In the genomic region with DNA sequence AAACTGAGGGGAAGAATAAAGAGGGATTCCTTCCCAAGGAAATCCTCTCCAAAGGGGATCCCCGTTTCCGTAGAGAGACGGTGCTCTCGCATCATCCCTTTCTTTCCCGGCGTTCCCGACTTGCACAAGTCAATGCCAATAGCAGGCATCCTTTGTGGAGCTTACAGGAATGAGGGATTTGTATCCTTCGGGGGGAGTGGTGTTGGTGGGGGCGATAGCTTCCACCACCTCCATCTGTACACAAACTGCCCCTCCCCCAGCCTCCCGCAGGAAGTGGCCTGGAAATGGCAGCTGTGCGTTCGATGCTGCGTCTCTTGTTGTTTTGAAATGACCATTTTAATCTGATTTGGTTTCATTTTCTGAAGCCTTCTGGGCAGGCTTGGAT, we compare ENCODE assay signal across 9 mouse cellular contexts. TPM values are rescaled to one million over a fixed set of nuclear protein-coding genes. Genes with fewer than 3 reads are reported as not detected.
A peak's percentile ranks its signal among the peaks of the same experiment; 100 is the strongest.
DNase-seq lines count a peak whose midpoint lies in the region; ATAC-seq and TF ChIP-seq lines count a peak whose summit lies in the region.
"Had no signal": no experiment of that assay in that cellular context is flagged by ENCODE, and none has a peak within 500 bp of the region (broad histone marks: within the 10 kb centered on the region; RNA-seq: fewer than 3 reads in every experiment).

No protein-coding gene starts in this region.

- no peak for TF ChIP-seq CTCF in gastrocnemius, adult 2 months (IDR thresholded peaks at IDR 0.05)

- peak overlapping the region; percentile 93 for H3K27ac ChIP-seq in gastrocnemius, adult 2 months
- H3K27ac ChIP-seq in limb, embryonic 11.5 days (replicated peaks; ENCODE audit: low read depth, low read length) = peak overlapping the region; percentile 22; the same call in 1 of the 2 replicates
- H3K27ac ChIP-seq in midbrain, embryonic 14.5 days (replicated peaks; ENCODE audit: low read depth, low read length) = peak overlapping the region; percentile 82

- peak overlapping the region; percentile 73 for H3K4me2 ChIP-seq in limb, embryonic 11.5 days (ENCODE audit: low read depth, severe bottlenecking)
- H3K4me2 ChIP-seq in midbrain, embryonic 14.5 days (ENCODE audit: low read length) = peak overlapping the region; percentile 61

- H3K4me3 ChIP-seq in gastrocnemius, adult 2 months = peak overlapping the region; percentile 98
- peak overlapping the region; percentile 95 for H3K4me3 ChIP-seq in limb, embryonic 11.5 days (ENCODE audit: low read depth, low read length)
- H3K4me3 ChIP-seq in midbrain, embryonic 14.5 days (replicated peaks; ENCODE audit: low read depth, low read length) = peak overlapping the region; percentile 100

- H3K9me3 ChIP-seq in limb, embryonic 11.5 days (ENCODE audit: control insufficient read depth, low read length) = no peaks in the 10 kb centered on the region
- H3K9me3 ChIP-seq in midbrain, embryonic 14.5 days (ENCODE audit: control insufficient read depth, low read length) = no peaks in the 10 kb centered on the region

- no peaks in the 10 kb centered on the region for H3K36me3 ChIP-seq in limb, embryonic 11.5 days (ENCODE audit: control insufficient read depth, insufficient read depth, low read length)
- no peaks in the 10 kb centered on the region for H3K36me3 ChIP-seq in midbrain, embryonic 14.5 days (ENCODE audit: control insufficient read depth, insufficient read depth, low read length)

- no peak for ATAC-seq in limb, embryonic 11.5 days (ENCODE audit: insufficient number of reproducible peaks, low FRiP score, low TSS enrichment, low read depth)
- ATAC-seq in midbrain, embryonic 14.5 days (ENCODE audit: low FRiP score, low TSS enrichment) = no peak
- ATAC-seq: Patski had no signal

- H3K9ac ChIP-seq in limb, embryonic 11.5 days (ENCODE audit: low read length) = peak overlapping the region; percentile 89
- H3K9ac ChIP-seq in midbrain, embryonic 14.5 days (replicated peaks; ENCODE audit: low read length) = peak overlapping the region; percentile 87

- no peaks in the 10 kb centered on the region for H3K27me3 ChIP-seq in limb, embryonic 11.5 days (ENCODE audit: control insufficient read depth, insufficient read depth, low read length)
- H3K27me3 ChIP-seq in midbrain, embryonic 14.5 days (ENCODE audit: control insufficient read depth, insufficient read depth, low read length) = no peaks in the 10 kb centered on the region
- H3K27me3 ChIP-seq: Patski had no signal

- peak; percentile 43 to 53 for DNase-seq in frontal cortex, postnatal 10 days (ENCODE audit: low spot score in 2 of 2)
- no peak for DNase-seq in frontal cortex, postnatal 25 days (ENCODE audit: low spot score in 2 of 2)
- DNase-seq in cerebellum, adult 8-10 months = peak; percentile 56
- peak; percentile 55 for DNase-seq in gastrocnemius, adult 2 months
- DNase-seq in induced T-regulatory cell, adult 2 months (ENCODE audit: low read depth) = peak; percentile 85
- peak; percentile 67 for DNase-seq in limb, embryonic 11.5 days (ENCODE audit: low spot score)
- DNase-seq in midbrain, embryonic 14.5 days = peak; percentile 76
- peak; percentile 20 to 31 for DNase-seq in spleen, postnatal 14 days (ENCODE audit: low spot score in 2 of 2)

- peaks cover 8% of the 10 kb centered on the region for H3K4me1 ChIP-seq in limb, embryonic 11.5 days (ENCODE audit: control insufficient read depth, insufficient read depth, low read length)
- H3K4me1 ChIP-seq in midbrain, embryonic 14.5 days (ENCODE audit: control insufficient read depth, insufficient read depth, low read length) = peaks cover 22% of the 10 kb centered on the region

- WGBS in limb, embryonic 11.5 days = under 1% methylated on average over 13 of the region's 13 CpGs
- 0% methylated on average over 13 of the region's 13 CpGs for WGBS in midbrain, embryonic 14.5 days

- intact Hi-C loops in gastrocnemius, adult 2 months (cut with DNase I) = loop anchor here (2.0 kb wide), 1 partner anchor 79 kb away; no protein-coding TSS in a partner anchor

RNA-seq across cellular contexts. Expression of gene Baz2a, which starts 6.2 kb away (rescaled TPM):
- total RNA-seq in gastrocnemius, adult 2 months (2021) = 10 to 100 TPM; 12.7 to 13.2 TPM
- polyA plus RNA-seq in limb, embryonic 11.5 days (2014; fragmentation: Nextera tagmentation; extraction: Ambion mirVana) = 16.7 and 17.1 TPM in 2 replicates
- 14.8 and 19.4 TPM in 2 replicates for polyA plus RNA-seq in midbrain, embryonic 14.5 days (2014; fragmentation: Nextera tagmentation; extraction: Ambion mirVana)

RNA-seq across cellular contexts. Expression of gene Atp5b, which starts 14.5 kb away (rescaled TPM):
- total RNA-seq in gastrocnemius, adult 2 months (2021) = 1,000 to 10,000 TPM; 3,225 to 4,497 TPM
- polyA plus RNA-seq in limb, embryonic 11.5 days (2014; fragmentation: Nextera tagmentation; extraction: Ambion mirVana) = 2,292 and 2,394 TPM in 2 replicates
- 1,898 and 2,035 TPM in 2 replicates for polyA plus RNA-seq in midbrain, embryonic 14.5 days (2014; fragmentation: Nextera tagmentation; extraction: Ambion mirVana)

RNA-seq across cellular contexts. Expression of gene Ptges3, which starts 38.8 kb away (rescaled TPM):
- 10 to 100 TPM; 75.4 to 81.3 TPM for total RNA-seq in gastrocnemius, adult 2 months (2021)
- polyA plus RNA-seq in limb, embryonic 11.5 days (2014; fragmentation: Nextera tagmentation; extraction: Ambion mirVana) = 631 and 646 TPM in 2 replicates
- polyA plus RNA-seq in midbrain, embryonic 14.5 days (2014; fragmentation: Nextera tagmentation; extraction: Ambion mirVana) = 413 and 443 TPM in 2 replicates

Comparison
In these comparisons a context has a peak if more than half of its experiments do, and no peak if none do; other contexts are left out.
1. DNase-seq: peak in frontal cortex, postnatal 10 days (2 of 2), cerebellum, adult 8-10 months (single experiment), gastrocnemius, adult 2 months (single experiment), induced T-regulatory cell, adult 2 months (single experiment), limb, embryonic 11.5 days (single experiment), midbrain, embryonic 14.5 days (single experiment) and spleen, postnatal 14 days (2 of 2); none in frontal cortex, postnatal 25 days (0 of 2).
2. H3K27ac ChIP-seq: peak in every context shown above with its lines; median percentile 93 in gastrocnemius, adult 2 months; 82 in midbrain, embryonic 14.5 days; 22 in limb, embryonic 11.5 days.
3. Peak in every context shown above with its lines, with median percentiles within 50 percentile points of each other: H3K4me3 ChIP-seq.